Mouse (Mus musculus) spleen, adult 2 months (tissue): ENCODE results near the gene Fhdc1. TPM values are rescaled to one million over a fixed set of nuclear protein-coding genes. Genes with fewer than 3 reads are reported as not detected.

Experiments used
- DNase-seq, 2 experiments: peaks; one replicate each; pipeline versions ENCODE4 v3.0.0 to v3.0.0-alpha.2; 2012 to 2021; ENCODE audit warnings: low spot score in 2 of 2, low read depth in 1 of 2
- H3K27ac ChIP-seq: fragments of 200-500 bp; 2 replicates; pipeline ENCODE4 v1.5.1; 2012; ENCODE audit warnings: low read length, inconsistent platforms; ENCODE audit not compliant: insufficient read depth
- H3K27me3 ChIP-seq: fragments of 200-500 bp; 2 replicates; pipeline ENCODE4 v1.6.1; 2012; ENCODE audit warnings: mild to moderate bottlenecking, moderate library complexity, low read length, inconsistent platforms; ENCODE audit not compliant: control insufficient read depth, insufficient read depth
- H3K36me3 ChIP-seq: fragments of 200-500 bp; 2 replicates; pipeline ENCODE4 v1.6.1; 2012; ENCODE audit warnings: mild to moderate bottlenecking, low read length, inconsistent platforms; ENCODE audit not compliant: control insufficient read depth, insufficient read depth
- H3K4me1 ChIP-seq: fragments of 200-500 bp; 2 replicates; pipeline ENCODE4 v1.6.1; 2011; ENCODE audit warnings: inconsistent platforms; ENCODE audit not compliant: control insufficient read depth, insufficient read depth, insufficient read length
- H3K4me3 ChIP-seq: fragments of 200-500 bp; 2 replicates; pipeline ENCODE4 v1.5.1; 2011; ENCODE audit warnings: mild to moderate bottlenecking, inconsistent platforms; ENCODE audit not compliant: insufficient read depth, insufficient read length; ENCODE audit errors: extremely low read depth
- CTCF ChIP-seq: fragments of 200-500 bp; IDR thresholded peaks from 2 replicates; pipeline ENCODE4 v1.5.1; 2011; ENCODE audit warnings: mild to moderate bottlenecking, inconsistent platforms; ENCODE audit not compliant: insufficient read depth, insufficient read length, insufficient replicate concordance; ENCODE audit errors: extremely low read depth
- POLR2A ChIP-seq: fragments of 200-500 bp; IDR thresholded peaks from 2 replicates; pipeline ENCODE4 v1.6.1; 2011; ENCODE audit warnings: low read depth, low read length, inconsistent platforms
- WGBS: fragments of 180-500 bp; shearing (Covaris S2); methylation state at CpG from one replicate; pipeline ENCODE4 v1.1.7; 2018; 5-methylcytosine and 5-hydroxymethylcytosine counted together
- polyA plus RNA-seq: library from polyadenylated mRNA; depleted of rRNA; stranded (reverse); fragments of >200 nt; gene quantifications from 2 replicates; pipeline ENCODE4 v1.2.3, GENCODE M21; 2012; rRNA removed

Gene Fhdc1
- polyA plus RNA-seq, 1 experiment: 8.3 TPM

DNA sequence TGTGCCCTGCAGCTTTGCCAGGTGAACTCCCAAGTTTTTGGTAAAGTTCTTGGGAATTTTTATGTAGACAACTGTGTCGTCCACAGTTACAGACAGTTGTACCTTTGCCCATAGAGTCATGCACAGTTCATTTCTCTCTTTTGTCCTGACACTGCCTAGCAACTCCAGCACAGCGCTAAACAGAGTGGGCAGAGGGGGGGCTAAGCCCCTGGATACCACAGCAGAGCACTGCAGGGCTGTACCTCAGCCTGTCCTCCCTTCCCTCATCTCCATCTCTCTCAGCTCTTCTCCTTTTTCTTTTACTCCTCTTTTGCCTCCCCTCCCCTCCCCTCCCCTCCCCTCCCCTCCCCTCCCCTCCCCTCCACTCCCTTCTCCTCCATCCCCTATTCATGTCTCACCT, 77.5 kb downstream of the Fhdc1 start:
- 75% methylated on average over 2 of the region's 2 CpGs for WGBS
- Histone ChIP-seq H3K27me3 (no peaks in the 10 kb centered on the region; the same call in 1 of the 2 replicates), H3K36me3 (no peaks in the 10 kb centered on the region)

DNA sequence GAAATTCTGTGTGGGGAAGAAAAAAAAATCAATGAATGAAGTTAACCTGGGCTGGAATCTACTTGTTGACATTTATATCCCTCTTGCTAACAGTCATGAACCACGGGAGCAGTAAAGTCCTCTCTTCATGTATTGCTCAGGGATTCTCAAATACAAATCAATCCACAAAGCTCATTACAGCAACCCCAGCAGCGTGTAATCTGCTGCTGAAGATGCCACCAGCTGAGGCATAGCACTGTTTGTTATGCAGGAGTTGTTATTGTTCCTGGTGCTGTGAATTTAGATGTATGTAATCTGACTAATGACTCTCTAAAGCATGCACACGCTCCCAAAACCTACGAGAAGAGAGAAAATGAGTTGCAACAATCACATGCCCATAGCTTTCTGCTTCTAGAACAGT, 82.3 kb downstream of the Fhdc1 start:
- WGBS: 85% methylated on average over 4 of the region's 4 CpGs
- Histone ChIP-seq H3K36me3 (no peaks in the 10 kb centered on the region), H3K4me1 (no peaks in the 10 kb centered on the region), H3K27ac (no peak overlapping the region), H3K4me3 (no peak overlapping the region), H3K27me3 (no peaks in the 10 kb centered on the region; the same call in 1 of the 2 replicates)
- TF ChIP-seq CTCF (no peak), POLR2A (no peak)
- no peak for DNase-seq

More for the DNA sequence above, 77.5 kb downstream of the Fhdc1 start:
- DNase-seq: no peak
- no peaks in the 10 kb centered on the region for H3K4me1 ChIP-seq
- H3K4me3 ChIP-seq: no peak overlapping the region
- no peak overlapping the region for H3K27ac ChIP-seq
- TF ChIP-seq POLR2A: no peak
- no peak for TF ChIP-seq CTCF

DNA sequence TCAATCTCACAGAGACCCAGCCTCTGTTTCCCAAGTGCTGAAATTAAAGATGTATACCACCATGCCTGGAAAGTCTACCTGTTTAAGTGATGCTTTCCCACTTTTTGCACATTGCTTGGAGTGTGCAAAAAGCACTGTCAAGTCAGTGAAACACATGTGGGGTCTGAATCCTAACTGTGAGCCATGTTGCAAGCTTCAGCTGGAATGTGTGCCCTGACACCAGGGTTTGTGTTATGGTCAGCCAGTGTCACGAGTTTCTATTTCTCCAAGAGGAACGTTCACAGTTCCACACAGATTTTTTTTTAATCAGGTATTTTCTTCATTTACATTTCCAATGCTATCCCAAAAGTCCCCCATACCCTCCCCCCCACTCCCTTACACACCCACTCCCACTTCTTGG, 84.0 kb downstream of the Fhdc1 start:
- no peak for TF ChIP-seq CTCF
- no peak for TF ChIP-seq POLR2A
- no peaks in the 10 kb centered on the region for H3K36me3 ChIP-seq
- no peaks in the 10 kb centered on the region for H3K4me1 ChIP-seq
- H3K27ac ChIP-seq: no peak overlapping the region
- no peak overlapping the region for H3K4me3 ChIP-seq
- no peak for DNase-seq
- H3K27me3 ChIP-seq: no peaks in the 10 kb centered on the region; the same call in 1 of the 2 replicates
- WGBS: 86% methylated on average over 2 of the region's 2 CpGs

DNA sequence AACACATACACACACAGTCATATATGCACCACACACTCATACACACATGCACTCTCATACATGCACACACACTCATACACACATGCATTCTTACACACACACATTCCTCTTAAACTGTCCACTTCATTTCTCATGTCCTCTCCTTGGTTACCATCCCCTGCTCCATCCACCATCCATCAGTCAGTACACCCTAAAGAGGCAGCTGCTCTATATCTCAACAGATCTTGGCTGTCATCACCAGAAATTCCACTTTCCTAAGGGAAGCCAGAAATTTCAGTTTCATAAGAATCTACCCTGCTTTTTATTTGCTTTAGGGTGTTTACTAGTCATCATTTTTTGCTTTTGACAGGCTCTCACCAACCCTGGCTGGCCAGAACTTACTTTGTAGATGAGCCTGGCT, 84.4 kb downstream of the Fhdc1 start:
- H3K4me1 ChIP-seq: no peaks in the 10 kb centered on the region
- H3K4me3 ChIP-seq: no peak overlapping the region
- H3K27ac ChIP-seq: no peak overlapping the region
- no peaks in the 10 kb centered on the region; the same call in 1 of the 2 replicates for H3K27me3 ChIP-seq
- no peak for TF ChIP-seq CTCF
- no peak for TF ChIP-seq POLR2A
- no peaks in the 10 kb centered on the region for H3K36me3 ChIP-seq
- DNase-seq: no peak

DNA sequence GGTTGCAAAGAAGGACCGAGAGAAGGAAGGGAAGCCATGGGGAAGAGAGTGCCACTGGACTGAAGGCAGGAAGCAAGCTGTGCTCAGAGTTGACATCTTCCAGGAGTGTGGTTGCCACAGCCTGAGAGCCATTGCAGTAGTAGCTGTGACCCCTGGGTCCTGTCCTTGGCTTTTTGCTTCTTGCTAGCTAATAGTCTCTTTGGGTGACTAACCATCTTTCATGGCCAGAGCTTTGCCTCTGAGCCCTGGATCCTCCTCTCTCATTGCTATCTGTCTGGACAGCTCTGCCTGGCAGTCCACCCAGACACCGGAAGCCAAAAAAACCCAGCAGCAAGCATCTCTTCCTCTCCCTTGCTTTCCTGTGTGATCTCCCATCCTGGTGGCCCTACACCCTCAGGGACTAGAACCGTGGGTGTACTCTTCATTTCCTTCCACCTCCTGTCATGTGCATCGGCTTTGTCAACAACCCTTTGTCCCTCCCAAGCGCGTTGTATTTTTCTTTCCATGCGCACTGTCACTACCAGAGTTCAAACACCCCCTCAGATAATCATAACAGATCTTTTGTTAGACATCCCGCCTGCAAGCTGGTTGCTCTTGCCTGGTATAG, 85.3 kb downstream of the Fhdc1 start:
- no peak for DNase-seq
- Histone ChIP-seq H3K4me3 (no peak overlapping the region), H3K27me3 (no peaks in the 10 kb centered on the region; the same call in 1 of the 2 replicates), H3K36me3 (no peaks in the 10 kb centered on the region), H3K27ac (peak overlapping the region; percentile 25; the same call in 1 of the 2 replicates), H3K4me1 (no peaks in the 10 kb centered on the region)
- no peak for TF ChIP-seq CTCF
- no peak for TF ChIP-seq POLR2A
- WGBS: 61% methylated on average over 8 of the region's 8 CpGs

Other genes starting within 250 kb of the Fhdc1 start
- gene Trim2, start 173.6 kb downstream of the Fhdc1 start, polyA plus RNA-seq: 5.7 and 7.2 TPM in 2 replicates
- 4.2 and 4.6 TPM in 2 replicates for gene Arfip1, start 102.2 kb upstream of the Fhdc1 start, polyA plus RNA-seq
- gene Tigd4, start 113.1 kb upstream of the Fhdc1 start, polyA plus RNA-seq: not detected in 2 replicates
- gene Tmem154, start 185.8 kb upstream of the Fhdc1 start, polyA plus RNA-seq: 9.8 and 11.6 TPM in 2 replicates